In the genomic region with DNA sequence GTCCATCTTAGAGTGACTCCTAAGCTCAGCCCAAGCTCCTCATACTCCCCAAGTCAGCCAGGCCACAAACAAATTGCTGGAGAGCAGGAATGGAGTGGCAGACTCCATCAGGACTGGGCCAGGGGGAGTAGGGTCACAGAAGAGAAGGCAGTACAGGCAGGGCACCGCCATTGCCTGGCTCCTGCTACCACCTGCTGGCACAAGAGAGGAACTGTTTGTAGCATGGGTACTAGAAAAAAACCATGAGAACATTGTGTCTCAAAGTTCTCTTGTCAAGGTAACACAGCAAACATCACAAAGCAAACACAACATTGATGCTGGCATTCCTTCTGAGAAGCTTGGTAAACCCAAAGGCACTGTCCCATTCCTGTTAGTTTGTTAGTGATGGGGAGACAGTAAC, we compare ENCODE assay signal across 10 mouse cellular contexts. TPM values are rescaled to one million over a fixed set of nuclear protein-coding genes. Genes with fewer than 3 reads are reported as not detected.
DNase-seq lines count a peak whose midpoint lies in the region; ATAC-seq and TF ChIP-seq lines count a peak whose summit lies in the region.
"Had no signal": no experiment of that assay in that cellular context is flagged by ENCODE, and none has a peak within 500 bp of the region (broad histone marks: within the 10 kb centered on the region; RNA-seq: fewer than 3 reads in every experiment).

No protein-coding gene starts in this region.

- DNase-seq in layer of hippocampus, adult 2 months (ENCODE audit: low spot score in 2 of 2) = peak in 1 of 2 experiments; percentile 27
- DNase-seq in layer of hippocampus, adult 8-10 months (ENCODE audit: low spot score in 2 of 2) = no peak
- DNase-seq in adipocyte (ENCODE audit: low spot score) = peak; percentile 57
- DNase-seq in embryonic facial prominence, embryonic 11.5 days (ENCODE audit: low spot score) = peak; percentile 61
- peak; percentile 22 to 38 for DNase-seq in lung, adult 18-20 months

- TF ChIP-seq CTCF in layer of hippocampus, adult 2 months (conservative IDR thresholded peaks at IDR 0.05) = peak; percentile 91

- no peaks in the 10 kb centered on the region for H3K36me3 ChIP-seq in embryonic facial prominence, embryonic 11.5 days (replicated peaks; ENCODE audit: control insufficient read depth, insufficient read depth, low read depth, low read length)
- H3K36me3 ChIP-seq in neural tube, embryonic 14.5 days (ENCODE audit: control insufficient read depth, insufficient read depth, low read length) = no peaks in the 10 kb centered on the region
- H3K36me3 ChIP-seq: embryonic facial prominence, embryonic 13.5 days had no signal

- no peaks in the 10 kb centered on the region for H3K4me1 ChIP-seq in embryonic facial prominence, embryonic 11.5 days (ENCODE audit: control insufficient read depth, insufficient read depth, low read length)
- H3K4me1 ChIP-seq in neural tube, embryonic 14.5 days (ENCODE audit: control insufficient read depth, insufficient read depth, low read length) = no peaks in the 10 kb centered on the region
- H3K4me1 ChIP-seq: embryonic facial prominence, embryonic 13.5 days had no signal

- no peak overlapping the region for H3K9ac ChIP-seq in embryonic facial prominence, embryonic 11.5 days (replicated peaks; ENCODE audit: low read length)
- no peak overlapping the region for H3K9ac ChIP-seq in neural tube, embryonic 14.5 days (replicated peaks; ENCODE audit: low read depth, low read length)
- H3K9ac ChIP-seq: embryonic facial prominence, embryonic 13.5 days had no signal

- no peak overlapping the region for H3K27ac ChIP-seq in layer of hippocampus, adult 2 months
- H3K27ac ChIP-seq in embryonic facial prominence, embryonic 11.5 days (replicated peaks; ENCODE audit: low read depth, low read length) = no peak overlapping the region
- no peak overlapping the region for H3K27ac ChIP-seq in neural tube, embryonic 14.5 days (ENCODE audit: low read depth, low read length)
- H3K27ac ChIP-seq: embryonic facial prominence, embryonic 13.5 days; macrophage had no signal

- H3K9me3 ChIP-seq in embryonic facial prominence, embryonic 11.5 days (replicated peaks; ENCODE audit: control insufficient read depth, low read length) = no peaks in the 10 kb centered on the region
- H3K9me3 ChIP-seq in neural tube, embryonic 14.5 days (ENCODE audit: control insufficient read depth, low read length) = no peaks in the 10 kb centered on the region
- H3K9me3 ChIP-seq: embryonic facial prominence, embryonic 13.5 days had no signal

- no peak overlapping the region for H3K4me3 ChIP-seq in layer of hippocampus, adult 2 months
- no peak overlapping the region for H3K4me3 ChIP-seq in embryonic facial prominence, embryonic 11.5 days (ENCODE audit: low read depth, low read length)
- H3K4me3 ChIP-seq in neural tube, embryonic 14.5 days (ENCODE audit: low read depth, low read length) = no peak overlapping the region
- H3K4me3 ChIP-seq: embryonic facial prominence, embryonic 13.5 days had no signal

- no peaks in the 10 kb centered on the region for H3K27me3 ChIP-seq in embryonic facial prominence, embryonic 11.5 days (ENCODE audit: control insufficient read depth, insufficient read depth, low read length)
- H3K27me3 ChIP-seq in neural tube, embryonic 14.5 days (ENCODE audit: control insufficient read depth, insufficient read depth, low read length) = no peaks in the 10 kb centered on the region
- H3K27me3 ChIP-seq: embryonic facial prominence, embryonic 13.5 days had no signal

- ATAC-seq in embryonic facial prominence, embryonic 11.5 days (replicated peaks; ENCODE audit: insufficient number of reproducible peaks, low FRiP score, low TSS enrichment, low read depth) = peak; percentile 56; the same call in 1 of the 2 replicates
- peak; percentile 65 for ATAC-seq in inflammation-experienced regulatory T-cells, adult 6 months
- ATAC-seq in neural tube, embryonic 14.5 days (ENCODE audit: low read depth) = peak; percentile 76; the same call in 1 of the 2 replicates
- ATAC-seq in erythroblast, adult 5-6 weeks (replicated peaks; ENCODE audit: low FRiP score, poor library complexity, severe bottlenecking) = no peak

- WGBS in embryonic facial prominence, embryonic 11.5 days = 18% methylated on average over 1 of the region's 1 CpGs
- 17% methylated on average over 1 of the region's 1 CpGs for WGBS in neural tube, embryonic 14.5 days

- H3K4me2 ChIP-seq in embryonic facial prominence, embryonic 11.5 days (ENCODE audit: low read depth, low read length) = no peak overlapping the region
- H3K4me2 ChIP-seq in neural tube, embryonic 14.5 days (ENCODE audit: low read depth, low read length) = no peak overlapping the region
- H3K4me2 ChIP-seq: embryonic facial prominence, embryonic 13.5 days had no signal

RNA-seq across cellular contexts. Expression of a gene that starts 20.0 kb away (rescaled TPM):
- 10 to 100 TPM; 20.6 to 20.7 TPM for total RNA-seq in layer of hippocampus, adult 2 months (2021)
- total RNA-seq in layer of hippocampus, adult 8-10 months (2022) = 10 to 100 TPM; 19.4 to 28.1 (median 23.6) TPM
- polyA plus RNA-seq in embryonic facial prominence, embryonic 11.5 days (2014; fragmentation: Nextera tagmentation; extraction: Ambion mirVana) = 24.3 and 25.2 TPM in 2 replicates
- polyA plus RNA-seq in inflammation-experienced regulatory T-cells, adult 6 months (2017; shearing (Covaris generic)) = 10 to 100 TPM in 1 of 3 experiments, 1 to 10 TPM in 2; 5.3 to 10.1 (median 8.7) TPM
- 63.6 and 71.6 TPM in 2 replicates for polyA plus RNA-seq in neural tube, embryonic 14.5 days (2014; fragmentation: Nextera tagmentation; extraction: Ambion mirVana)
- 9.2 and 20.9 TPM in 2 replicates for total RNA-seq in erythroblast, adult 5-6 weeks (2015; ENCODE audit: low replicate concordance)
- total RNA-seq in erythroblast, adult 5-6 weeks (2017; ENCODE audit: low replicate concordance) = 4.8 and 6.1 TPM in 2 replicates

RNA-seq across cellular contexts. Expression of a gene that starts 20.2 kb away (rescaled TPM):
- total RNA-seq in layer of hippocampus, adult 2 months (2021) = 10 to 100 TPM; 72.5 to 81.0 TPM
- total RNA-seq in layer of hippocampus, adult 8-10 months (2022) = 10 to 100 TPM; 75.3 to 86.2 (median 80.2) TPM
- 13.5 and 13.8 TPM in 2 replicates for polyA plus RNA-seq in embryonic facial prominence, embryonic 11.5 days (2014; fragmentation: Nextera tagmentation; extraction: Ambion mirVana)
- under 1 TPM; 0.30 to 0.43 (median 0.36) TPM for polyA plus RNA-seq in inflammation-experienced regulatory T-cells, adult 6 months (2017; shearing (Covaris generic))
- 33.0 and 38.5 TPM in 2 replicates for polyA plus RNA-seq in neural tube, embryonic 14.5 days (2014; fragmentation: Nextera tagmentation; extraction: Ambion mirVana)
- total RNA-seq in erythroblast, adult 5-6 weeks (2015; ENCODE audit: low replicate concordance) = not detected in 2 replicates
- total RNA-seq in erythroblast, adult 5-6 weeks (2017; ENCODE audit: low replicate concordance) = not detected in 2 replicates

Comparison
In these comparisons a context has a peak if more than half of its experiments do, and no peak if none do; other contexts are left out.
1. DNase-seq: peak in adipocyte (single experiment), embryonic facial prominence, embryonic 11.5 days (single experiment) and lung, adult 18-20 months (2 of 2); none in layer of hippocampus, adult 8-10 months (0 of 2).
2. RNA of a gene that starts 20.2 kb away (total RNA-seq): 75.3 to 86.2 TPM in layer of hippocampus, adult 8-10 months and 72.5 to 81.0 TPM in layer of hippocampus, adult 2 months; not detected in erythroblast, adult 5-6 weeks; every median in the first group is over 10 times any median in the second.